Mouse (Mus musculus): ENCODE measurements at regions not wholly inside any gene's neighbourhood (a gene's known extent, or its start where the extent isn't known, plus 50 kb on each side); places are given as distances from the start of the nearest gene placed in this dataset.

- Histone ChIP-seq H3K9me3 (ENCODE audit: control insufficient read depth, low read length) (no peaks in the 10 kb centered on the region), H3K9ac (ENCODE audit: low read depth, low read length, severe bottlenecking) (no peak overlapping the region), H3K36me3 (ENCODE audit: control insufficient read depth, insufficient read depth, low read length) (no peaks in the 10 kb centered on the region), H3K27me3 (ENCODE audit: control insufficient read depth, insufficient read depth, low read length) (no peaks in the 10 kb centered on the region), H3K4me2 (replicated peaks; ENCODE audit: low read depth, low read length, severe bottlenecking) (no peak overlapping the region), H3K4me3 (replicated peaks; ENCODE audit: low read length) (no peak overlapping the region), H3K4me1 (ENCODE audit: control insufficient read depth, insufficient read depth, low read length) (0 out of 2 replicates have a peak, but pooled peaks cover 6% of the 10 kb centered on the region), H3K27ac (replicated peaks; ENCODE audit: low read depth, low read length) (no peak overlapping the region)
- DNase-seq (ENCODE audit: low spot score) = no peak
- no peak for ATAC-seq (ENCODE audit: low FRiP score, low read depth)
- 68% methylated on average over 3 of the region's 3 CpGs for WGBS
- TF ChIP-seq POLR2A (IDR thresholded peaks at IDR 0.05; ENCODE audit: borderline replicate concordance, extremely low read depth, insufficient read depth, insufficient read length) = no peak
Measured at GRCm38 (mm10) chr1:19982791-19983190, 635.1 kb downstream of the Pkhd1 start.

- 0 out of 2 replicates have a peak, but pooled peaks cover 6% of the 10 kb centered on the region for H3K4me1 ChIP-seq (ENCODE audit: control insufficient read depth, insufficient read depth, low read length)
- DNase-seq (ENCODE audit: low spot score) (no peak), ATAC-seq (ENCODE audit: low FRiP score, low read depth) (no peak)
- H3K9me3 ChIP-seq (ENCODE audit: control insufficient read depth, low read length) = no peaks in the 10 kb centered on the region
- H3K4me2 ChIP-seq (replicated peaks; ENCODE audit: low read depth, low read length, severe bottlenecking) = no peak overlapping the region
- WGBS = 28% methylated on average over 2 of the region's 2 CpGs
- no peaks in the 10 kb centered on the region for H3K36me3 ChIP-seq (ENCODE audit: control insufficient read depth, insufficient read depth, low read length)
- H3K4me3 ChIP-seq (replicated peaks; ENCODE audit: low read length) = no peak overlapping the region
- no peak for TF ChIP-seq POLR2A (IDR thresholded peaks at IDR 0.05; ENCODE audit: borderline replicate concordance, extremely low read depth, insufficient read depth, insufficient read length)
- no peak overlapping the region for H3K27ac ChIP-seq (replicated peaks; ENCODE audit: low read depth, low read length)
- H3K9ac ChIP-seq (ENCODE audit: low read depth, low read length, severe bottlenecking) = no peak overlapping the region
- no peaks in the 10 kb centered on the region for H3K27me3 ChIP-seq (ENCODE audit: control insufficient read depth, insufficient read depth, low read length)
Measured at GRCm38 (mm10) chr1:19983504-19983903, 634.4 kb downstream of the Pkhd1 start.

- H3K36me3 ChIP-seq (ENCODE audit: control insufficient read depth, insufficient read depth, low read length) = no peaks in the 10 kb centered on the region
- no peak overlapping the region for H3K27ac ChIP-seq (replicated peaks; ENCODE audit: low read depth, low read length)
- H3K9me3 ChIP-seq (ENCODE audit: control insufficient read depth, low read length) = no peaks in the 10 kb centered on the region
- no peaks in the 10 kb centered on the region for H3K4me1 ChIP-seq (ENCODE audit: control insufficient read depth, insufficient read depth, low read length)
- H3K4me3 ChIP-seq (replicated peaks; ENCODE audit: low read length) = no peak overlapping the region
- H3K4me2 ChIP-seq (replicated peaks; ENCODE audit: low read depth, low read length, severe bottlenecking) = no peak overlapping the region
- no peak overlapping the region for H3K9ac ChIP-seq (ENCODE audit: low read depth, low read length, severe bottlenecking)
- DNase-seq (ENCODE audit: low spot score) (no peak), ATAC-seq (ENCODE audit: low FRiP score, low read depth) (no peak)
- 74% methylated on average over 4 of the region's 4 CpGs for WGBS
- TF ChIP-seq POLR2A (IDR thresholded peaks at IDR 0.05; ENCODE audit: borderline replicate concordance, extremely low read depth, insufficient read depth, insufficient read length) = no peak
- H3K27me3 ChIP-seq (ENCODE audit: control insufficient read depth, insufficient read depth, low read length) = no peaks in the 10 kb centered on the region
Measured at GRCm38 (mm10) chr1:19989921-19990320, 627.9 kb downstream of the Pkhd1 start.

All from limb, embryonic 14.5 days (tissue).